Comparison of ENCODE assay signal across 9 mouse cellular contexts in the genomic region with DNA sequence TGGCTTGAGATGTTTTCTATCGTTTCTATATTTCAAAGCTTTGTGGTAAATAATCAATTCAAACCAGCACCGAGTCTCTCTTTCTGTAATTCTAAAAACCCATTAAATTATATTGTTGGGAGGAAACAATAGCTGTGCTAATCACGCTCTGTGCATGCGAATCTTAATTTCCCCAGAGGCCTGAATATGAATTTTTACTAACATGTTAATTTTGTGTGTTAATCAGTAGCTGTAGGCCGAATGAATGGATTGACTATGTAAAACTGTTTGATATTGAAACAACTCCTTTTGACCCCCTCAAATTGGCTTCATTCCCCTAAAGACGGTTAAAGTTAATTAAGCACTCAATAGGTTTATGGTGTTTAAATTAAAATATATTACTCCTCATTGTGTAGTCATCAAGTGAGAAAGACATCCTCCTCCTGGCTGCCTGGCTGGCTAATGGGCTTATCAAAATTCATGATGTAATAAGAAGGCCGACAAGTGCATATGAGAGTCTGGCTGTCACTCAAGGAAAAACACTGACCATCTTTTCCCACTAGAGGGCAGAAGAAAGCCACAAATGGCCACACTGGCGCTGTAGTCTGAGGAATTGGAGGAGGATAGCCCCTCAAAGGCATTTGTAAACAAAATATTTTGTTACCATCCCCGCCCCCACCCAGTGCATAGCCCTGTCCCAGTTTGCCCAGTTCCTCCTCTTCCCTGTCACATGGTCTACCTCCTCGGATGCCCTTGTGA.
DNase-seq lines count a peak whose midpoint lies in the region; ATAC-seq and TF ChIP-seq lines count a peak whose summit lies in the region.
"Had no signal": no experiment of that assay in that cellular context is flagged by ENCODE, and none has a peak within 500 bp of the region (broad histone marks: within the 10 kb centered on the region; RNA-seq: fewer than 3 reads in every experiment).

No protein-coding gene starts in this region.

- H3K27ac ChIP-seq in kidney, postnatal 0 days = no peak overlapping the region
- no peak overlapping the region for H3K27ac ChIP-seq in liver, adult 2 months (replicated peaks; ENCODE audit: insufficient read depth, low read depth, low read length)
- H3K27ac ChIP-seq: macrophage had no signal

- no peaks in the 10 kb centered on the region for H3K79me3 ChIP-seq in C2C12 (ENCODE audit: low read depth)

- peaks cover 30% of the 10 kb centered on the region for H3K27me3 ChIP-seq in C2C12 (ENCODE audit: control insufficient read depth, insufficient read depth, insufficient read length)
- H3K27me3 ChIP-seq in kidney, postnatal 0 days (ENCODE audit: insufficient read depth, low read length) = no peaks in the 10 kb centered on the region
- no peaks in the 10 kb centered on the region for H3K27me3 ChIP-seq in liver, adult 2 months (ENCODE audit: control insufficient read depth, insufficient read depth, low read length)

- H3K4me1 ChIP-seq in kidney, postnatal 0 days (replicated peaks; ENCODE audit: insufficient read depth, low read length) = peaks cover 11% of the 10 kb centered on the region; the same call in 1 of the 2 replicates
- H3K4me1 ChIP-seq in liver, adult 2 months (ENCODE audit: control insufficient read depth, insufficient read depth, low read length) = no peaks in the 10 kb centered on the region; the same call in 1 of the 2 replicates

- no peaks in the 10 kb centered on the region for H3K79me2 ChIP-seq in C2C12 (ENCODE audit: control insufficient read depth, insufficient read depth)
- no peaks in the 10 kb centered on the region for H3K79me2 ChIP-seq in liver, adult 2 months (ENCODE audit: control insufficient read depth, insufficient read depth, low read length)

- peak; percentile 68 for DNase-seq in MEL-GATA-1-ER (ENCODE audit: extremely low read depth, low read depth)
- DNase-seq in cerebellum, postnatal 36 days = peak; percentile 15 to 65
- peak; percentile 8 for DNase-seq in gonadal fat pad, adult 2 months (ENCODE audit: low read depth)
- peak; percentile 84 for DNase-seq in kidney, postnatal 0 days (ENCODE audit: low spot score)
- peak; percentile 26 for DNase-seq in liver, adult 2 months (ENCODE audit: extremely low read depth, low read depth, low spot score)
- DNase-seq in natural killer cell, adult 2 months (ENCODE audit: low spot score in 2 of 2) = peak; percentile 13 to 16
- peak; percentile 51 for DNase-seq in yolk sac, embryonic 10.5 days (ENCODE audit: low spot score)

- ATAC-seq in kidney, postnatal 0 days (replicated peaks; ENCODE audit: low FRiP score, low read depth) = peak; percentile 71

- peak; percentile 59 for TF ChIP-seq CTCF in C2C12 (IDR thresholded peaks at IDR 0.05; ENCODE audit: control insufficient read depth, insufficient read depth, insufficient read length)
- TF ChIP-seq CTCF in kidney, postnatal 0 days (IDR thresholded peaks at IDR 0.05; ENCODE audit: low read depth) = peak; percentile 92
- TF ChIP-seq CTCF in liver, adult 2 months (IDR thresholded peaks at IDR 0.05; ENCODE audit: low read depth, low read length) = peak; percentile 47

- no peak overlapping the region for H3ac ChIP-seq in C2C12 (ENCODE audit: control insufficient read depth, insufficient read length, low read depth)

- H3K9me3 ChIP-seq in kidney, postnatal 0 days (replicated peaks; ENCODE audit: low read length) = no peaks in the 10 kb centered on the region

- TF ChIP-seq POLR2A in liver, adult 2 months (IDR thresholded peaks at IDR 0.05; ENCODE audit: extremely low read depth, insufficient read depth, low read length) = no peak

- H3K9ac ChIP-seq in kidney, postnatal 0 days (ENCODE audit: low read depth, low read length) = no peak overlapping the region
- no peak overlapping the region for H3K9ac ChIP-seq in liver, adult 2 months (ENCODE audit: low read depth, low read length)

- no peak overlapping the region for H3K4me3 ChIP-seq in C2C12 (ENCODE audit: insufficient read depth, poor library complexity, severe bottlenecking)
- no peak overlapping the region for H3K4me3 ChIP-seq in kidney, postnatal 0 days (replicated peaks; ENCODE audit: low read depth, low read length)
- H3K4me3 ChIP-seq in liver, adult 2 months (ENCODE audit: insufficient read depth, low read depth, low read length) = no peak overlapping the region

- H3K4me2 ChIP-seq in kidney, postnatal 0 days (ENCODE audit: low read length) = no peak overlapping the region

- no peaks in the 10 kb centered on the region for H3K36me3 ChIP-seq in C2C12 (ENCODE audit: control insufficient read depth, insufficient read depth)
- no peaks in the 10 kb centered on the region for H3K36me3 ChIP-seq in kidney, postnatal 0 days (ENCODE audit: insufficient read depth, low read length)
- no peaks in the 10 kb centered on the region for H3K36me3 ChIP-seq in liver, adult 2 months (ENCODE audit: control insufficient read depth, insufficient read depth, low read length)

- 39% methylated on average over 10 of the region's 10 CpGs for WGBS in kidney, postnatal 0 days
- WGBS in liver, adult 2 months = 61% methylated on average over 10 of the region's 10 CpGs

TF ChIP-seq in C2C12, 6 proteins besides CTCF, POLR2A, EP300 and RAD21:
- TF ChIP-seq USF1 (IDR thresholded peaks at IDR 0.05; ENCODE audit: low read depth) (no peak), CEBPB (IDR thresholded peaks at IDR 0.05; ENCODE audit: low read depth) (no peak), MYOD1 (IDR thresholded peaks at IDR 0.05; ENCODE audit: control insufficient read depth, insufficient read length, low read depth) (no peak), FOSL1 (IDR thresholded peaks at IDR 0.05; ENCODE audit: insufficient read depth, low read length, poor library complexity, severe bottlenecking) (no peak), MAX (IDR thresholded peaks at IDR 0.05) (no peak), MYOG (IDR thresholded peaks at IDR 0.05; ENCODE audit: control insufficient read depth, extremely low read depth, insufficient read length) (no peak)

Comparison
In these comparisons a context has a peak if more than half of its experiments do, and no peak if none do; other contexts are left out.
1. DNase-seq: peak in every context shown above with its lines; median percentile 84 in kidney, postnatal 0 days; 68 in MEL-GATA-1-ER; 51 in yolk sac, embryonic 10.5 days; 40 in cerebellum, postnatal 36 days; 26 in liver, adult 2 months; 14 in natural killer cell, adult 2 months; 8 in gonadal fat pad, adult 2 months.